In genomic region chr6:121039719-121040118, GRCm38 (mm10) we compare ENCODE assay signal across 17 mouse cellular contexts.
DNase-seq lines count a peak whose midpoint lies in the region; ATAC-seq and TF ChIP-seq lines count a peak whose summit lies in the region.
"Had no signal": no experiment of that assay in that cellular context is flagged by ENCODE, and none has a peak within 500 bp of the region (broad histone marks: within the 10 kb centered on the region; RNA-seq: fewer than 3 reads in every experiment).

No protein-coding gene starts in this region.

- no peaks in the 10 kb centered on the region for H3K9me3 ChIP-seq in liver, postnatal 0 days (ENCODE audit: low read length)
- no peaks in the 10 kb centered on the region for H3K9me3 ChIP-seq in forebrain, embryonic 16.5 days (ENCODE audit: control insufficient read depth, low read length)
- H3K9me3 ChIP-seq: embryonic facial prominence, embryonic 12.5 days; heart, embryonic 12.5 days; kidney, embryonic 15.5 days; neural tube, embryonic 12.5 days had no signal

- H3K27ac ChIP-seq in heart, adult 2 months, result no peak overlapping the region
- H3K27ac ChIP-seq in liver, postnatal 0 days (ENCODE audit: low read depth), result no peak overlapping the region
- peak overlapping the region; percentile 71 for H3K27ac ChIP-seq in forebrain, embryonic 16.5 days (ENCODE audit: low read length)
- H3K27ac ChIP-seq: embryonic facial prominence, embryonic 12.5 days; hindbrain, embryonic 14.5 days; kidney, embryonic 15.5 days; macrophage; neural tube, embryonic 12.5 days had no signal

- H3K4me2 ChIP-seq in liver, postnatal 0 days (ENCODE audit: low read depth, low read length), result no peak overlapping the region
- H3K4me2 ChIP-seq in forebrain, embryonic 16.5 days (ENCODE audit: low read length), result no peak overlapping the region
- H3K4me2 ChIP-seq: embryonic facial prominence, embryonic 12.5 days; heart, embryonic 12.5 days; hindbrain, embryonic 14.5 days; kidney, embryonic 15.5 days; midbrain, embryonic 11.5 days; neural tube, embryonic 12.5 days had no signal

- no peak overlapping the region for H3K4me3 ChIP-seq in heart, adult 2 months
- H3K4me3 ChIP-seq in liver, postnatal 0 days (ENCODE audit: low read depth, low read length), result no peak overlapping the region
- no peak overlapping the region for H3K4me3 ChIP-seq in forebrain, embryonic 16.5 days (replicated peaks; ENCODE audit: low read length)
- H3K4me3 ChIP-seq: embryonic facial prominence, embryonic 12.5 days; heart, embryonic 12.5 days; kidney, embryonic 15.5 days; neural tube, embryonic 12.5 days had no signal

- no peak for TF ChIP-seq POLR2A in heart, adult 2 months (IDR thresholded peaks at IDR 0.05; ENCODE audit: insufficient read depth, low read depth, low read length)

- no peaks in the 10 kb centered on the region for H3K79me2 ChIP-seq in heart, adult 2 months (replicated peaks; ENCODE audit: control insufficient read depth, insufficient read depth, low read length)

- TF ChIP-seq CTCF in heart, adult 2 months (IDR thresholded peaks at IDR 0.05), result peak; percentile 43
- peak; percentile 32 for TF ChIP-seq CTCF in liver, postnatal 0 days (IDR thresholded peaks at IDR 0.05; ENCODE audit: low read depth)

- H3K36me3 ChIP-seq in heart, adult 2 months (ENCODE audit: control insufficient read depth, insufficient read depth, low read length), result peaks cover 3% of the 10 kb centered on the region
- peaks cover 39% of the 10 kb centered on the region for H3K36me3 ChIP-seq in liver, postnatal 0 days (replicated peaks; ENCODE audit: insufficient read depth, low read length)
- peaks cover 12% of the 10 kb centered on the region for H3K36me3 ChIP-seq in forebrain, embryonic 16.5 days (ENCODE audit: control insufficient read depth, insufficient read depth)
- H3K36me3 ChIP-seq in splenic B cell, adult 2 months (ENCODE audit: control insufficient read depth, insufficient read depth, low read length, poor library complexity, severe bottlenecking), result no peaks in the 10 kb centered on the region

- no peak for DNase-seq in heart, adult 2 months
- DNase-seq in heart, postnatal 36 days, result no peak
- DNase-seq in liver, postnatal 0 days, result no peak
- no peak for DNase-seq in liver
- peak; percentile 14 for DNase-seq in splenic B cell, adult 2 months (ENCODE audit: low read depth, low spot score)
- DNase-seq: adrenal gland, postnatal 36 days; lung, adult 18-20 months; thymus, postnatal 36 days had no signal

- TF ChIP-seq EP300 in heart, adult 2 months (IDR thresholded peaks at IDR 0.05; ENCODE audit: insufficient read depth, low read depth, low read length), result no peak
- no peak for TF ChIP-seq EP300 in liver, postnatal 0 days (IDR thresholded peaks at IDR 0.05; ENCODE audit: low read depth)

- H3K4me1 ChIP-seq in heart, adult 2 months (ENCODE audit: control insufficient read depth, insufficient read depth, low read length), result 0 out of 2 replicates have a peak, but pooled peaks cover under 1% of the 10 kb centered on the region
- no peaks in the 10 kb centered on the region for H3K4me1 ChIP-seq in liver, postnatal 0 days (ENCODE audit: insufficient read depth)
- H3K4me1 ChIP-seq in forebrain, embryonic 16.5 days (replicated peaks; ENCODE audit: control insufficient read depth, insufficient read depth, low read length), result peaks cover 10% of the 10 kb centered on the region
- H3K4me1 ChIP-seq: neural tube, embryonic 12.5 days had no signal

- H3K9ac ChIP-seq in heart, adult 2 months (ENCODE audit: low read depth, low read length), result no peak overlapping the region
- no peak overlapping the region for H3K9ac ChIP-seq in liver, postnatal 0 days (replicated peaks)
- no peak overlapping the region for H3K9ac ChIP-seq in forebrain, embryonic 16.5 days (replicated peaks; ENCODE audit: low read depth, low read length)
- H3K9ac ChIP-seq: embryonic facial prominence, embryonic 12.5 days; heart, embryonic 12.5 days; hindbrain, embryonic 14.5 days; kidney, embryonic 15.5 days; neural tube, embryonic 12.5 days had no signal

- no peaks in the 10 kb centered on the region for H3K27me3 ChIP-seq in heart, adult 2 months (ENCODE audit: control insufficient read depth, insufficient read depth, low read length)
- H3K27me3 ChIP-seq in liver, postnatal 0 days (ENCODE audit: insufficient read depth, low read length), result no peaks in the 10 kb centered on the region
- H3K27me3 ChIP-seq in forebrain, embryonic 16.5 days (replicated peaks; ENCODE audit: control insufficient read depth, insufficient read depth, low read length), result no peaks in the 10 kb centered on the region
- no peaks in the 10 kb centered on the region for H3K27me3 ChIP-seq in splenic B cell, adult 2 months (ENCODE audit: control insufficient read depth, insufficient read depth, low read length, poor library complexity, severe bottlenecking)
- H3K27me3 ChIP-seq: embryonic facial prominence, embryonic 12.5 days; heart, embryonic 12.5 days; kidney, embryonic 15.5 days; neural tube, embryonic 12.5 days had no signal

- WGBS in heart, adult 2 months, result 83% methylated on average over 3 of the region's 3 CpGs
- WGBS in liver, postnatal 0 days (ENCODE audit: insufficient replicate concordance), result 88% methylated on average over 3 of the region's 3 CpGs
- 82% methylated on average over 3 of the region's 3 CpGs for WGBS in forebrain, embryonic 16.5 days

- ATAC-seq in liver, postnatal 0 days, result no peak
- no peak; the same call in 1 of the 2 replicates for ATAC-seq in forebrain, embryonic 16.5 days
- ATAC-seq in monocyte, adult 5-6 weeks (replicated peaks; ENCODE audit: insufficient number of reproducible peaks, low FRiP score, low TSS enrichment, poor library complexity, severe bottlenecking), result no peak

- intact Hi-C loops in heart, adult 2 months (cut with DNase I), result no loop called here
- intact Hi-C loops in heart, postnatal 36 days (cut with DNase I), result no loop called here
